12 mouse cellular contexts compared by ENCODE assay signal in the genomic region with DNA sequence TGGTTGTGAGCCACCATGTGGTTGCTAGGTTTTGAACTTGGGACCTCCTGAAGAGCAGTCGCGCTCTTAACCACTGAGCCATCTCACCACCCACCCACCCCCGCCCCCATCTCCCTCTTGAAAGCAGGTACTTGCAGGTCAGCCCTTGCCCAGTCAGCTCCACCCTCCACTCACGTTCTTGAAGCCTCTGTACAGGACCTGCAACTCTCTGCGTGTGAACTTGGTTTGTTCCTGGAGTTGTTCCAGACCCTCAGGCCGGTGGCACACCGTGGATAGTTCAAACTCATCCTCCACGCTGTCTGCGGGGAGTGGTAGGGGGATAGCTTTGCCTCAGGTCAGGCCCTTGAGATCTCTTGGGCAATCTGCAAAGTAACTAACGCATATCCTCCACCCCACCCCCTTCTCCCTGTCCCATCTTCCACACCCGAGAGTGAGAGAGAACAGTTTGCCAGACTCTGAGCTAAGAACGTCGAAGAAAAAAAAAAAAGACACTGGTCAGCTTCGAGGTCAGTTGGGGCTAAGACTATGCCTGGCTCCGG. TPM values are rescaled to one million over a fixed set of nuclear protein-coding genes. Genes with fewer than 3 reads are reported as not detected.
DNase-seq lines count a peak whose midpoint lies in the region; ATAC-seq lines count a peak whose summit lies in the region.
"Had no signal": no experiment of that assay in that cellular context is flagged by ENCODE, and none has a peak within 500 bp of the region (broad histone marks: within the 10 kb centered on the region; RNA-seq: fewer than 3 reads in every experiment).

No protein-coding gene starts in this region.

- DNase-seq in forebrain, embryonic 11.5 days (ENCODE audit: low spot score) = no peak
- no peak for DNase-seq in midbrain, embryonic 14.5 days
- no peak for DNase-seq in right cerebral cortex, postnatal 14 days
- DNase-seq in right cerebral cortex, postnatal 25 days = no peak
- DNase-seq: cerebellum, adult 8-10 months; kidney, adult 8-10 months had no signal

- H3K36me3 ChIP-seq in forebrain, embryonic 11.5 days (ENCODE audit: control insufficient read depth, insufficient read depth, low read length) = no peaks in the 10 kb centered on the region
- H3K36me3 ChIP-seq in forebrain, embryonic 16.5 days (ENCODE audit: control insufficient read depth, insufficient read depth) = no peaks in the 10 kb centered on the region
- H3K36me3 ChIP-seq in midbrain, embryonic 12.5 days = no peaks in the 10 kb centered on the region
- no peaks in the 10 kb centered on the region for H3K36me3 ChIP-seq in midbrain, embryonic 14.5 days (ENCODE audit: control insufficient read depth, insufficient read depth, low read length)
- H3K36me3 ChIP-seq in limb, embryonic 15.5 days = no peaks in the 10 kb centered on the region
- H3K36me3 ChIP-seq in stomach, embryonic 15.5 days = no peaks in the 10 kb centered on the region

- 0 out of 2 replicates have a peak, but pooled peaks cover 2% of the 10 kb centered on the region for H3K4me1 ChIP-seq in forebrain, embryonic 11.5 days (replicated peaks; ENCODE audit: control insufficient read depth, insufficient read depth, low read length)
- peaks cover 4% of the 10 kb centered on the region; the same call in 1 of the 2 replicates for H3K4me1 ChIP-seq in forebrain, embryonic 16.5 days (replicated peaks; ENCODE audit: control insufficient read depth, insufficient read depth, low read length)
- peaks cover 11% of the 10 kb centered on the region for H3K4me1 ChIP-seq in midbrain, embryonic 12.5 days
- H3K4me1 ChIP-seq in midbrain, embryonic 14.5 days (ENCODE audit: control insufficient read depth, insufficient read depth, low read length) = no peaks in the 10 kb centered on the region
- peaks cover 10% of the 10 kb centered on the region; the same call in 1 of the 2 replicates for H3K4me1 ChIP-seq in limb, embryonic 15.5 days
- H3K4me1 ChIP-seq in stomach, embryonic 15.5 days = no peaks in the 10 kb centered on the region

- ATAC-seq in forebrain, embryonic 11.5 days (replicated peaks; ENCODE audit: low FRiP score) = no peak
- no peak for ATAC-seq in forebrain, embryonic 16.5 days
- no peak for ATAC-seq in midbrain, embryonic 12.5 days (ENCODE audit: low FRiP score, low read depth)
- ATAC-seq in midbrain, embryonic 14.5 days (ENCODE audit: low FRiP score, low TSS enrichment) = no peak
- 0 out of 2 replicates have a peak, but pooled peaks have one; percentile 10 for ATAC-seq in limb, embryonic 15.5 days (ENCODE audit: insufficient number of reproducible peaks, low FRiP score, low TSS enrichment, low read depth)
- 0 out of 2 replicates have a peak, but pooled peaks have one; percentile 7 for ATAC-seq in stomach, embryonic 15.5 days (ENCODE audit: insufficient read depth, low FRiP score, low read depth)

- no peaks in the 10 kb centered on the region for H3K9me3 ChIP-seq in forebrain, embryonic 11.5 days (ENCODE audit: control insufficient read depth, low read length)
- no peaks in the 10 kb centered on the region for H3K9me3 ChIP-seq in forebrain, embryonic 16.5 days (ENCODE audit: control insufficient read depth, low read length)
- H3K9me3 ChIP-seq in midbrain, embryonic 12.5 days = no peaks in the 10 kb centered on the region
- H3K9me3 ChIP-seq in midbrain, embryonic 14.5 days (ENCODE audit: control insufficient read depth, low read length) = no peaks in the 10 kb centered on the region
- H3K9me3 ChIP-seq in limb, embryonic 15.5 days = no peaks in the 10 kb centered on the region
- H3K9me3 ChIP-seq in stomach, embryonic 15.5 days = no peaks in the 10 kb centered on the region

- WGBS in forebrain, embryonic 11.5 days = 30% methylated on average over 15 of the region's 15 CpGs
- WGBS in forebrain, embryonic 16.5 days = 40% methylated on average over 15 of the region's 15 CpGs
- 31% methylated on average over 15 of the region's 15 CpGs for whole genome bisulfite sequencing in midbrain, embryonic 12.5 days
- WGBS in midbrain, embryonic 14.5 days = 34% methylated on average over 15 of the region's 15 CpGs
- 27% methylated on average over 15 of the region's 15 CpGs for WGBS in limb, embryonic 15.5 days
- 22% methylated on average over 15 of the region's 15 CpGs for WGBS in stomach, embryonic 15.5 days

- no peak overlapping the region for H3K9ac ChIP-seq in forebrain, embryonic 11.5 days (ENCODE audit: low read length)
- H3K9ac ChIP-seq in forebrain, embryonic 16.5 days (replicated peaks; ENCODE audit: low read depth, low read length) = no peak overlapping the region
- H3K9ac ChIP-seq in midbrain, embryonic 12.5 days (replicated peaks) = no peak overlapping the region
- no peak overlapping the region for H3K9ac ChIP-seq in midbrain, embryonic 14.5 days (replicated peaks; ENCODE audit: low read length)
- H3K9ac ChIP-seq in limb, embryonic 15.5 days = no peak overlapping the region
- no peak overlapping the region for H3K9ac ChIP-seq in stomach, embryonic 15.5 days

- no peak overlapping the region for H3K27ac ChIP-seq in forebrain, embryonic 11.5 days (ENCODE audit: low read depth, low read length)
- H3K27ac ChIP-seq in forebrain, embryonic 16.5 days (ENCODE audit: low read length) = no peak overlapping the region
- no peak overlapping the region for H3K27ac ChIP-seq in midbrain, embryonic 12.5 days (replicated peaks)
- no peak overlapping the region for H3K27ac ChIP-seq in midbrain, embryonic 14.5 days (replicated peaks; ENCODE audit: low read depth, low read length)
- H3K27ac ChIP-seq in limb, embryonic 15.5 days = 0 out of 2 replicates have a peak overlapping the region, but pooled peaks have one; percentile 27
- no peak overlapping the region for H3K27ac ChIP-seq in stomach, embryonic 15.5 days

- H3K4me2 ChIP-seq in forebrain, embryonic 11.5 days (ENCODE audit: low read depth, low read length, severe bottlenecking) = peak overlapping the region; percentile 53
- H3K4me2 ChIP-seq in forebrain, embryonic 16.5 days (ENCODE audit: low read length) = no peak overlapping the region
- peak overlapping the region; percentile 48 for H3K4me2 ChIP-seq in midbrain, embryonic 12.5 days (replicated peaks)
- no peak overlapping the region for H3K4me2 ChIP-seq in midbrain, embryonic 14.5 days (ENCODE audit: low read length)
- H3K4me2 ChIP-seq in limb, embryonic 15.5 days = peak overlapping the region; percentile 44
- peak overlapping the region; percentile 42 for H3K4me2 ChIP-seq in stomach, embryonic 15.5 days

- no peaks in the 10 kb centered on the region for H3K27me3 ChIP-seq in forebrain, embryonic 11.5 days (ENCODE audit: control insufficient read depth, insufficient read depth, low read length)
- no peaks in the 10 kb centered on the region for H3K27me3 ChIP-seq in forebrain, embryonic 16.5 days (replicated peaks; ENCODE audit: control insufficient read depth, insufficient read depth, low read length)
- H3K27me3 ChIP-seq in midbrain, embryonic 12.5 days = peaks cover 6% of the 10 kb centered on the region; the same call in 1 of the 2 replicates
- no peaks in the 10 kb centered on the region for H3K27me3 ChIP-seq in midbrain, embryonic 14.5 days (ENCODE audit: control insufficient read depth, insufficient read depth, low read length)
- no peaks in the 10 kb centered on the region for H3K27me3 ChIP-seq in limb, embryonic 15.5 days
- no peaks in the 10 kb centered on the region for H3K27me3 ChIP-seq in stomach, embryonic 15.5 days (replicated peaks)

- H3K4me3 ChIP-seq in forebrain, embryonic 11.5 days (ENCODE audit: low read depth, low read length) = 0 out of 2 replicates have a peak overlapping the region, but pooled peaks have one; percentile 14
- no peak overlapping the region for H3K4me3 ChIP-seq in forebrain, embryonic 16.5 days (replicated peaks; ENCODE audit: low read length)
- no peak overlapping the region for H3K4me3 ChIP-seq in midbrain, embryonic 12.5 days
- H3K4me3 ChIP-seq in midbrain, embryonic 14.5 days (replicated peaks; ENCODE audit: low read depth, low read length) = no peak overlapping the region
- H3K4me3 ChIP-seq in limb, embryonic 15.5 days = peak overlapping the region; percentile 15
- no peak overlapping the region; the same call in 1 of the 2 replicates for H3K4me3 ChIP-seq in stomach, embryonic 15.5 days (replicated peaks)
- H3K4me3 ChIP-seq: megakaryocyte, embryonic 14.5 days had no signal

RNA-seq across cellular contexts. Expression of a gene that starts 11.8 kb away (rescaled TPM):
- polyA plus RNA-seq in forebrain, embryonic 11.5 days (2014; fragmentation: Nextera tagmentation; extraction: Ambion mirVana) = 83.4 and 88.9 TPM in 2 replicates
- 77.0 and 90.5 TPM in 2 replicates for polyA plus RNA-seq in forebrain, embryonic 16.5 days (2015; fragmentation: Nextera tagmentation; extraction: Ambion mirVana)
- polyA plus RNA-seq in midbrain, embryonic 12.5 days (2016; fragmentation: Nextera tagmentation; extraction: Ambion mirVana) = 115 and 123 TPM in 2 replicates
- 95.8 and 118 TPM in 2 replicates for polyA plus RNA-seq in midbrain, embryonic 14.5 days (2014; fragmentation: Nextera tagmentation; extraction: Ambion mirVana)
- polyA plus RNA-seq in limb, embryonic 15.5 days (2015; fragmentation: Nextera tagmentation; extraction: Ambion mirVana) = 40.5 and 47.3 TPM in 2 replicates
- 42.2 and 47.2 TPM in 2 replicates for polyA plus RNA-seq in stomach, embryonic 15.5 days (2015; fragmentation: Nextera tagmentation; extraction: Ambion mirVana)

RNA-seq across cellular contexts. Expression of a gene that starts 20.4 kb away (rescaled TPM):
- 0.76 and 1.5 TPM in 2 replicates for polyA plus RNA-seq in forebrain, embryonic 11.5 days (2014; fragmentation: Nextera tagmentation; extraction: Ambion mirVana)
- 12.3 and 14.6 TPM in 2 replicates for polyA plus RNA-seq in forebrain, embryonic 16.5 days (2015; fragmentation: Nextera tagmentation; extraction: Ambion mirVana)
- polyA plus RNA-seq in midbrain, embryonic 12.5 days (2016; fragmentation: Nextera tagmentation; extraction: Ambion mirVana) = 1.2 and 1.9 TPM in 2 replicates
- polyA plus RNA-seq in midbrain, embryonic 14.5 days (2014; fragmentation: Nextera tagmentation; extraction: Ambion mirVana) = 3.9 and 5.0 TPM in 2 replicates
- 0.65 and 0.69 TPM in 2 replicates for polyA plus RNA-seq in limb, embryonic 15.5 days (2015; fragmentation: Nextera tagmentation; extraction: Ambion mirVana)
- polyA plus RNA-seq in stomach, embryonic 15.5 days (2015; fragmentation: Nextera tagmentation; extraction: Ambion mirVana) = 1.6 and 2.8 TPM in 2 replicates

RNA-seq across cellular contexts. Expression of a gene that starts 46.1 kb away (rescaled TPM):
- 13.1 and 18.2 TPM in 2 replicates for polyA plus RNA-seq in forebrain, embryonic 11.5 days (2014; fragmentation: Nextera tagmentation; extraction: Ambion mirVana)
- polyA plus RNA-seq in forebrain, embryonic 16.5 days (2015; fragmentation: Nextera tagmentation; extraction: Ambion mirVana) = 6.7 and 10.6 TPM in 2 replicates
- polyA plus RNA-seq in midbrain, embryonic 12.5 days (2016; fragmentation: Nextera tagmentation; extraction: Ambion mirVana) = 7.7 and 8.4 TPM in 2 replicates
- 7.6 and 26.4 TPM in 2 replicates for polyA plus RNA-seq in midbrain, embryonic 14.5 days (2014; fragmentation: Nextera tagmentation; extraction: Ambion mirVana)
- polyA plus RNA-seq in limb, embryonic 15.5 days (2015; fragmentation: Nextera tagmentation; extraction: Ambion mirVana) = 12.4 and 20.6 TPM in 2 replicates
- 16.0 and 16.3 TPM in 2 replicates for polyA plus RNA-seq in stomach, embryonic 15.5 days (2015; fragmentation: Nextera tagmentation; extraction: Ambion mirVana)

RNA-seq across cellular contexts. Expression of a gene that starts 52.8 kb away (rescaled TPM):
- 18.3 and 22.2 TPM in 2 replicates for polyA plus RNA-seq in forebrain, embryonic 11.5 days (2014; fragmentation: Nextera tagmentation; extraction: Ambion mirVana)
- 0.31 and 0.43 TPM in 2 replicates for polyA plus RNA-seq in forebrain, embryonic 16.5 days (2015; fragmentation: Nextera tagmentation; extraction: Ambion mirVana)
- polyA plus RNA-seq in midbrain, embryonic 12.5 days (2016; fragmentation: Nextera tagmentation; extraction: Ambion mirVana) = 4.3 and 5.7 TPM in 2 replicates
- polyA plus RNA-seq in midbrain, embryonic 14.5 days (2014; fragmentation: Nextera tagmentation; extraction: Ambion mirVana) = 0.18 and 0.54 TPM in 2 replicates
- polyA plus RNA-seq in limb, embryonic 15.5 days (2015; fragmentation: Nextera tagmentation; extraction: Ambion mirVana) = 0.31 and 0.51 TPM in 2 replicates
- polyA plus RNA-seq in stomach, embryonic 15.5 days (2015; fragmentation: Nextera tagmentation; extraction: Ambion mirVana) = 0.17 TPM in 1 of 2 replicates, not detected in the other
- polyA plus RNA-seq: activated CD4-positive, CD25-positive, alpha-beta regulatory T cell, adult 4 months had no signal

Comparison
In these comparisons a context has a peak if more than half of its experiments do, and no peak if none do; other contexts are left out.
1. H3K4me2 ChIP-seq: peak in forebrain, embryonic 11.5 days (single experiment), midbrain, embryonic 12.5 days (single experiment), limb, embryonic 15.5 days (single experiment) and stomach, embryonic 15.5 days (single experiment); none in forebrain, embryonic 16.5 days (single experiment) and midbrain, embryonic 14.5 days (single experiment).
2. H3K4me3 ChIP-seq: peak in forebrain, embryonic 11.5 days (single experiment) and limb, embryonic 15.5 days (single experiment); none in forebrain, embryonic 16.5 days (single experiment), midbrain, embryonic 12.5 days (single experiment), midbrain, embryonic 14.5 days (single experiment) and stomach, embryonic 15.5 days (single experiment).
3. ATAC-seq: peak in limb, embryonic 15.5 days (single experiment) and stomach, embryonic 15.5 days (single experiment); none in forebrain, embryonic 11.5 days (single experiment), forebrain, embryonic 16.5 days (single experiment), midbrain, embryonic 12.5 days (single experiment) and midbrain, embryonic 14.5 days (single experiment).